Mouse (Mus musculus) MEL (cell line): ENCODE results near the gene Nat8f5.

Experiments used
- CTCF ChIP-seq, 3 experiments: IDR thresholded peaks in 2 of 3; conservative IDR thresholded peaks in 1 of 3; 2 replicates each; pipeline ENCODE4 v1.5.1; 2011 to 2012; ENCODE audit warnings: low read length in 3 of 3, low read depth in 2 of 3, mild to moderate bottlenecking in 2 of 3, improper control_type of control experiment in 1 of 3, inconsistent platforms in 1 of 3, mixed read lengths in 1 of 3, moderate library complexity in 1 of 3; ENCODE audit not compliant: control insufficient read depth in 1 of 3, insufficient read depth in 1 of 3, poor library complexity in 1 of 3, severe bottlenecking in 1 of 3
- GATA1 ChIP-seq: IDR thresholded peaks from 2 replicates; pipeline ENCODE4 v1.6.1; 2011; ENCODE audit warnings: low read depth, low read length, improper control_type of control experiment
- POLR2A ChIP-seq, 2 experiments: IDR thresholded peaks; 2 replicates each; pipeline ENCODE4 v1.6.1; 2011 to 2012; ENCODE audit warnings: low read length in 2 of 2, mild to moderate bottlenecking in 2 of 2, control low read depth in 1 of 2, improper control_type of control experiment in 1 of 2, low read depth in 1 of 2, moderate library complexity in 1 of 2; ENCODE audit not compliant: control insufficient read depth in 1 of 2, insufficient read depth in 1 of 2, poor library complexity in 1 of 2
- POLR2AphosphoS5 ChIP-seq: IDR thresholded peaks from 2 replicates; pipeline ENCODE4 v1.6.1; 2012; ENCODE audit warnings: low read depth, borderline replicate concordance, mild to moderate bottlenecking, inconsistent platforms, low read length, moderate library complexity, mixed read lengths
- TCF12 ChIP-seq: IDR thresholded peaks from 2 replicates; pipeline ENCODE4 v1.6.1; 2014; ENCODE audit warnings: low read depth, mild to moderate bottlenecking, inconsistent platforms, low read length, improper control_type of control experiment, moderate library complexity
- UBTF ChIP-seq: IDR thresholded peaks from 2 replicates; pipeline ENCODE4 v1.6.1; 2012; ENCODE audit warnings: low read depth, mild to moderate bottlenecking, inconsistent platforms, low read length, improper control_type of control experiment, moderate library complexity, borderline replicate concordance; ENCODE audit not compliant: insufficient read depth

DNA sequence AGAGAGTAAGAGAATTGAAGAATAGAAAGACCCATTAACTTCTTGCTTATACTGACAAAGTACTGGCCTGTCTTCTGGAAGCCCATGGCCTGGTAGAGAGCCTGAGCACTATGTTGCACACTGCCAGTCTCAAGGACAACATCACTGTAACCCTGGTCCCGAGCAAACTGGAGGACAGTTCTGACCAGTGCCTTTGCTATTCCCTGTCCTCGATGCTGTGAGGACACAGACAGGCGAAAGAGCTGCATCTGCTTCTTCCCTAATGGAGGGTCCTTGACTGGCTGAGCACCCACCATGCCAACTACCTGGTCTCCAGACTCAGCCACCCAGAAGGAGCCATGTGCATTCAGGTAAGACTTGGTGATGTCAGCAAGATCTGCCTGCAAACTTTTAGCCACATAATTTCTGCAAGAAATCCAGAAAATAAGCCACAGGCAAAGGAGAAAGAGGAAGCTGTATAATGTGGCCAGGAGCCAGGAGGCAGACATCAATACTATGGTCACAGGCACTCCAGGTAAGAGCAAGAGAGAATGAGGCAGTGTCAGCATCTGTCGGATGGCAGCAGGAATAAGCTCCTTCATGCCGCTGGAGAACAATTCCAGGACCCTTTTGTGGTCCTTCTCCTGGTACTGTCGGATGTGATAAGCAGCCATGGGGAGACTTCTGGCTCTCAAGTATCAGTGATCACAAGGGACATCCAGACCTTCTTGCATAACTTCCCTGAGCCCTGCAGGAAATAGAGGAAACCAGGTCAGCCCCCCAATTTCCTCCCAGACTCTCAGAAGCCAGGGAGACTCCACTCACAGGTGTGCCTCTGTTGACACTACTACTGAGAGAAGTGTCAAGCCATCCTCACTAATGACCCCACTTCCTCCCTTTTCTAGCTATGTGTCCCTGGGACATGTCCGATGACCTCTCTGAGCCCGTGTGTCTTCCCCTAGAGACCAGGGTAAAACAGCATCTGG, 47.2 kb upstream of the Nat8f5 start:
- TF ChIP-seq TCF12 (no peak), GATA1 (no peak), CTCF (IDR thresholded peaks at IDR 0.05 in 2 of 3, conservative IDR thresholded peaks at IDR 0.05 in 1 of 3; ENCODE audit: control insufficient read depth in 1 of 3, insufficient read depth in 1 of 3, low read depth in 2 of 3, low read length in 3 of 3, poor library complexity in 1 of 3, severe bottlenecking in 1 of 3) (no peak), POLR2AphosphoS5 (no peak), POLR2A (IDR thresholded peaks at IDR 0.05; ENCODE audit: control insufficient read depth in 1 of 2, insufficient read depth in 1 of 2, low read depth in 1 of 2, low read length in 2 of 2, poor library complexity in 1 of 2) (no peak), UBTF (no peak)
